Mouse (Mus musculus) liver, postnatal 0 days (tissue): ENCODE data around the gene Cbll1. TPM values are rescaled to one million over a fixed set of nuclear protein-coding genes. Genes with fewer than 3 reads are reported as not detected.

Experiments
- ATAC-seq: fragments of 200-750 bp; cut with Nextera tagmentation; 2 replicates; pipeline ENCODE4 v1.8.0; 2017; ENCODE audit warnings: mild to moderate bottlenecking, moderate library complexity
- DNase-seq: peaks from one replicate; pipeline ENCODE4 v3.0.0-alpha.2; 2016
- H3K27ac ChIP-seq: fragments of 300-500 bp; sonication (generic); 2 replicates; pipeline ENCODE4 v1.5.1; 2014; ENCODE audit warnings: antibody characterized with exemption, moderate library complexity, mild to moderate bottlenecking, low read depth
- H3K27me3 ChIP-seq: fragments of 300-500 bp; sonication (generic); 2 replicates; pipeline ENCODE4 v1.6.1; 2014; ENCODE audit warnings: low read length, control low read depth, mixed read lengths; ENCODE audit not compliant: insufficient read depth
- H3K36me3 ChIP-seq: fragments of 300-500 bp; sonication (generic); replicated peaks from 2 replicates; pipeline ENCODE4 v1.6.1; 2014; ENCODE audit warnings: mild to moderate bottlenecking, control low read depth, low read length, moderate library complexity, mixed read lengths; ENCODE audit not compliant: insufficient read depth
- H3K4me1 ChIP-seq: fragments of 300-500 bp; sonication (generic); 2 replicates; pipeline ENCODE4 v1.6.1; 2014; ENCODE audit warnings: antibody characterized with exemption, mild to moderate bottlenecking, control low read depth; ENCODE audit not compliant: insufficient read depth
- H3K4me2 ChIP-seq: fragments of 300-500 bp; sonication (generic); 2 replicates; pipeline ENCODE4 v1.6.1; 2014; ENCODE audit warnings: low read depth, mild to moderate bottlenecking, low read length, moderate library complexity, mixed read lengths
- H3K4me3 ChIP-seq: fragments of 300-500 bp; sonication (generic); 2 replicates; pipeline ENCODE4 v1.5.1; 2014; ENCODE audit warnings: low read depth, low read length
- H3K9ac ChIP-seq: fragments of 300-500 bp; sonication (generic); replicated peaks from 2 replicates; pipeline ENCODE4 v1.6.1; 2014; ENCODE audit warnings: mild to moderate bottlenecking, moderate library complexity
- H3K9me3 ChIP-seq: fragments of 300-500 bp; sonication (generic); 2 replicates; pipeline ENCODE4 v1.6.1; 2016; ENCODE audit warnings: mild to moderate bottlenecking, control low read depth, low read length, mixed read lengths
- CTCF ChIP-seq: sonication (generic); IDR thresholded peaks from 2 replicates; pipeline ENCODE4 v1.5.1; 2016; ENCODE audit warnings: antibody characterized with exemption, low read depth
- EP300 ChIP-seq: IDR thresholded peaks from 2 replicates; pipeline ENCODE4 v1.6.1; 2016; ENCODE audit warnings: antibody characterized with exemption, low read depth, mild to moderate bottlenecking
- WGBS: fragments of 180-500 bp; shearing (Covaris S2); extraction: QIAGEN DNeasy Blood & Tissue Kit; methylation state at CpG from one replicate; pipeline ENCODE4 v1.1.7; 2014; ENCODE audit not compliant: insufficient replicate concordance; 5-methylcytosine and 5-hydroxymethylcytosine counted together
- polyA plus RNA-seq: library from polyadenylated mRNA; unstranded; fragments of >200 nt; fragmentation: Nextera tagmentation; extraction: Ambion mirVana; gene quantifications from 2 replicates; pipeline ENCODE4 v1.2.1, GENCODE M21; 2015

Cbll1 gene
- polyA plus RNA-seq, 1 experiment from 2014 or later, result 3.8 TPM

GRCm38 (mm10) chr12:31513724-31514503 is 14.5 kb upstream of the Cbll1 start:
- no peaks in the 10 kb centered on the region for H3K9me3 ChIP-seq
- WGBS, result 47% methylated on average over 6 of the region's 6 CpGs

GRCm38 (mm10) chr12:31512634-31513411 is 13.4 kb upstream of the Cbll1 start:
- 84% methylated on average over 14 of the region's 14 CpGs for WGBS
- no peak for ATAC-seq
- H3K27me3 ChIP-seq, result no peaks in the 10 kb centered on the region

More at GRCm38 (mm10) chr12:31513724-31514503, 14.5 kb upstream of the Cbll1 start:
- DNase-seq (no peak), ATAC-seq (no peak)
- Histone ChIP-seq H3K4me1 (no peaks in the 10 kb centered on the region), H3K4me3 (no peak overlapping the region), H3K4me2 (no peak overlapping the region), H3K9ac (no peak overlapping the region), H3K27me3 (no peaks in the 10 kb centered on the region), H3K36me3 (no peaks in the 10 kb centered on the region), H3K27ac (no peak overlapping the region)
- no peak for TF ChIP-seq CTCF
- TF ChIP-seq EP300, result no peak

GRCm38 (mm10) chr12:31511218-31511617 is 11.8 kb upstream of the Cbll1 start:
- Histone ChIP-seq H3K36me3 (no peaks in the 10 kb centered on the region), H3K4me3 (no peak overlapping the region), H3K9ac (no peak overlapping the region), H3K4me1 (no peaks in the 10 kb centered on the region), H3K27me3 (no peaks in the 10 kb centered on the region), H3K9me3 (no peaks in the 10 kb centered on the region), H3K4me2 (no peak overlapping the region), H3K27ac (no peak overlapping the region)
- no peak for TF ChIP-seq CTCF
- no peak for TF ChIP-seq EP300
- ATAC-seq (no peak), DNase-seq (no peak)
- 65% methylated on average over 5 of the region's 5 CpGs for WGBS

More at GRCm38 (mm10) chr12:31512634-31513411, 13.4 kb upstream of the Cbll1 start:
- Histone ChIP-seq H3K9me3 (no peaks in the 10 kb centered on the region), H3K27ac (no peak overlapping the region), H3K36me3 (no peaks in the 10 kb centered on the region), H3K4me1 (no peaks in the 10 kb centered on the region), H3K4me3 (no peak overlapping the region), H3K4me2 (no peak overlapping the region), H3K9ac (no peak overlapping the region)
- no peak for DNase-seq
- TF ChIP-seq EP300 (no peak), CTCF (no peak)

- H3K27me3 ChIP-seq, result no peaks in the 10 kb centered on the region
- WGBS, result 69% methylated on average over 6 of the region's 6 CpGs
- ATAC-seq (no peak), DNase-seq (no peak)
- no peaks in the 10 kb centered on the region for H3K36me3 ChIP-seq
- H3K27ac ChIP-seq, result no peak overlapping the region
- TF ChIP-seq CTCF, result no peak
- TF ChIP-seq EP300, result no peak
- no peak overlapping the region for H3K4me2 ChIP-seq
- H3K4me3 ChIP-seq, result no peak overlapping the region
- H3K9ac ChIP-seq, result no peak overlapping the region
- no peaks in the 10 kb centered on the region for H3K9me3 ChIP-seq
- H3K4me1 ChIP-seq, result no peaks in the 10 kb centered on the region
These were observed 9.1 kb upstream of the Cbll1 start for GRCm38 (mm10) chr12:31508496-31508895.

- Histone ChIP-seq H3K27ac (no peak overlapping the region), H3K9ac (no peak overlapping the region), H3K4me3 (no peak overlapping the region), H3K36me3 (no peaks in the 10 kb centered on the region), H3K9me3 (no peaks in the 10 kb centered on the region), H3K27me3 (no peaks in the 10 kb centered on the region), H3K4me1 (no peaks in the 10 kb centered on the region), H3K4me2 (no peak overlapping the region)
- TF ChIP-seq CTCF (peak; percentile 59), EP300 (no peak)
- no peak for ATAC-seq
- DNase-seq, result no peak
- 38% methylated on average over 6 of the region's 6 CpGs for WGBS
These were observed 8.4 kb upstream of the Cbll1 start for GRCm38 (mm10) chr12:31507718-31508364.

GRCm38 (mm10) chr12:31503211-31503610 is 3.8 kb upstream of the Cbll1 start:
- peaks cover 12% of the 10 kb centered on the region for H3K4me1 ChIP-seq
- no peaks in the 10 kb centered on the region for H3K36me3 ChIP-seq
- H3K9ac ChIP-seq, result no peak overlapping the region
- H3K4me2 ChIP-seq, result no peak overlapping the region
- no peaks in the 10 kb centered on the region for H3K9me3 ChIP-seq
- TF ChIP-seq EP300, result no peak
- peak; percentile 61 for TF ChIP-seq CTCF
- no peak for DNase-seq
- H3K27me3 ChIP-seq, result no peaks in the 10 kb centered on the region
- no peak overlapping the region for H3K27ac ChIP-seq
- ATAC-seq, result no peak
- no peak overlapping the region for H3K4me3 ChIP-seq
